Mouse (Mus musculus) gastrocnemius, postnatal 4 days (tissue): ENCODE measurements around the gene Hdac4. TPM values are rescaled to one million over a fixed set of nuclear protein-coding genes. Genes with fewer than 3 reads are reported as not detected.
A peak's percentile ranks its signal among the peaks of the same experiment; 100 is the strongest.

Experiments
- DNase-seq, 2 experiments: peaks; one replicate each; pipeline ENCODE4 v3.0.0; 2021 to 2022; ENCODE audit warnings: low spot score in 2 of 2, mixed read lengths in 2 of 2
- total RNA-seq, 2 experiments: library from RNA; stranded (reverse); gene quantifications; 2 replicates each; pipeline ENCODE4 v1.2.3; 2021

Gene Hdac4
- total RNA-seq, 2 experiments from 2014 or later, result 59.1 to 62.9 TPM

GRCm38 (mm10) chr1:91978443-91978842 lies 217.1 kb downstream of the Hdac4 start:
- no peak for DNase-seq

- peak in 1 of 2 experiments; percentile 46 for DNase-seq
These were observed 226.7 kb downstream of the Hdac4 start for GRCm38 (mm10) chr1:91968710-91969379.

- DNase-seq, result no peak
These were observed 228.5 kb downstream of the Hdac4 start for GRCm38 (mm10) chr1:91967041-91967440.

DNA sequence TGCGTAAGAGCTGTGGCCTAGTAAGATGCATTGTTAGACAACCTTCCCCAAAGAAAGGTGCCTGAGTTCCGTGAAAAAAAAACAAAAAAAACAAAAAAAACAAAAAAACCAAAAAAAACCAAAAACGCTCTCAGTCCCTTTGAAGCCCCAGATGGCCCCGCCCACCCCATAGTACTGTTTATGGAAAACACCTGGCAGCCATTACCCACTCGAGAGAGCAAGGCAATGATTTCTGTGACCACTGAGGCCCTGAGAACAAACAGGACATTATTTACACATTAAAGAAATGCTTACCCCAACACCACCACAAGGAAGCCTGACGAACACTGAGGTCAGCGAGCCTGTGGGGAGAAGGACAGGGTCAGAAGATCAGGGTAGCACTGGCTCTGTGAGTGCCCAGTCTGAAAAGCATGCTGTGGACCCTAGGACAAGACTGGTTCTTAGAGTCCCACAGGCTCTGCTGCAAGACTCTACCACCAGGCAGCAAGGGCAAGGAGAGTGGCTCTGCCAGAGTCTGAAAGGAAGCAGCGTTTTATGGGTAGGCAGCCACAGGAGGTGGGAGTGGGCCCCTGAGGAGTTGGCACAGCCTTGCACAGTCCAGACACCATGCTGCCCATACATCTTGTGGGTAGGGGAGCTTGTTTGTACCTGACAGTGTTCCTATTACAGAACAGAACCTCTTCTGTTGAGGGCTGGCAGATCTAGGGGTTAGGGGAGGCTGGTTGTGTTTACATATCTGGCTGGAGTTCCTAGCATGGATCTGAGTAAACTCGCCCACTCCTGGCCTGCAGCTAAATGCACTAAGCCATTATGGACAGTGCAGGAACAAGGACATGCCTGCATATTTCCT lies 230.8 kb downstream of the Hdac4 start:
- DNase-seq, result no peak

DNA sequence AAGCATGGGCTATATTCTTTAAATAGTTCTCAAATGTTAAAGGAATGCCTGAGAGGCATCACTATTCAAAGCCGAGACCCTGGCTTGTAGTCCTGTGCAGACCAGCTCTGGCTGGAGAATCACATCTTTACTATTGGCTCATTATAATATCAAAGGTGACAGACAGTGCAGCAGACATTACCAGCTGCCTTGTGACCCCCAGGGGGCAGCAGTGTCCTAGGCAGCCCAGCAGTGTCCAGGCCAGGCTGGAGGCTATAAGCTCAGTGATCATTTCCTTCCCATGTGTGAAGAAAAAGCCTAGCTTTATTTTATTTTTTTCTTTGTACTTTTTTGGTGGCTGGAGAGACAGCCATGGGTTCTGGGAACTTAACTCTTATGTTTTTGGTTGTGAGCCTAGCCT lies 233.2 kb downstream of the Hdac4 start:
- DNase-seq, result peak; percentile 44 to 67

- DNase-seq, result no peak
These were observed 234.3 kb downstream of the Hdac4 start for GRCm38 (mm10) chr1:91961231-91961630.

DNA sequence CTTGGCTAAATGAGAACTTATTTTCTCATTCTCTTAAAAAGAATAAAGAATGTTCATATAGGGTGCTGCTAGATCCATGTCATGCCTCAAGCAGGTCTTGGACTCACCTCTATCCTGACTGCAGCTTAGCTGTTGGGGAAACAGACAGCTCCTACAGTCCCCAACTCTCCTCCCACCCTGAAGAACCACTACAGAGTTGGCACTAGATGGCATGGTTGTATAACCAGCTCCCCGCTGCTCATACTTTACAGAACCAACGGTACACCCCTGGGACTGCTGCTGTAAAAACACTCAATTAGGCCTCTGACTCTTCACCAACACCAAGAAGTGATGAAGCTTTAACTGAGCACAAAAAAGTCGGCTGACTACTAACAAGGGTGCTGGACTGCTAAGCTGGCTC lies 235.6 kb downstream of the Hdac4 start:
- DNase-seq, result no peak

- no peak for DNase-seq
These were observed 236.5 kb downstream of the Hdac4 start for GRCm38 (mm10) chr1:91959044-91959443.

DNA sequence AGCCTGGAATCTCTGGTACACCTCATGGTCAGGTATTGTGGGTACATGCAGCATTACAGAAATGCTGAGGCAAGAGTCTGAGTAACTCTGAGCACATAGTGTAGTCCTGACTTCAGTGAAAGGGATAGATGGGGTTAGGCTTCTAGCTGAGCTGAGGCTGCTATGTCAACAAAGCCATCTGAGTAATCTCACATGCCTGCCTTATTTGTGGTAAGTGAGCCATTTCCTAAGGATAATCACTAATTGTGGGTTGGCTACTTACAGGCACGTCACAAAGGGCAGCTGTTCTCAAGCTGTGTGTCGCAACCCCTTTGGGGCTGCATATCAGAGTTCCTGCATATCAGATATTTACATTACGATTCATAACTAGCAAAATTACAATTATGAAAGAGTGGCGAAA lies 239.3 kb downstream of the Hdac4 start:
- DNase-seq, result no peak

- no peak for DNase-seq
These were observed 240.5 kb downstream of the Hdac4 start for GRCm38 (mm10) chr1:91954954-91955353.

- no peak for DNase-seq
These were observed 242.6 kb downstream of the Hdac4 start for GRCm38 (mm10) chr1:91952912-91953311.

- no peak for DNase-seq
These were observed 248.1 kb downstream of the Hdac4 start for GRCm38 (mm10) chr1:91947441-91947840.

DNA sequence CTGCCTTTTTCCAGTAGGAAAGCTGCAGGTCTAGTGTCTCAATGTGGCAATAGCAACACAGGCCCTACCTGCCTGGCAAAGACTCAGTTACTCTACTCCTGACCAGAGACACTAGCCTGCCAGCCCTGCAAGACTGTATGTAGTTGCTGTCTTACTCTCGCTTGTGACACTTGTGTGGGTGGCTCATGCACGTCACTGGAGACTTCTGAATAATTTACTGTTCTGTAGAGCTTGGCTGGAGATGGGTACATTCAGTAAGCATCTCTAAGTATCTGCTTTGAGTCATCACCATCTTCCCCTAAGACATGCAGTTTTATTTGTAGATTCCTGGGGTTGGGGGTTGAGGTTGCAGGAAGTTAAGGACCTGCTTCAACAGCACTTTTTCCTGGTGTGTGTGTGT lies 252.9 kb downstream of the Hdac4 start:
- DNase-seq, result no peak

DNA sequence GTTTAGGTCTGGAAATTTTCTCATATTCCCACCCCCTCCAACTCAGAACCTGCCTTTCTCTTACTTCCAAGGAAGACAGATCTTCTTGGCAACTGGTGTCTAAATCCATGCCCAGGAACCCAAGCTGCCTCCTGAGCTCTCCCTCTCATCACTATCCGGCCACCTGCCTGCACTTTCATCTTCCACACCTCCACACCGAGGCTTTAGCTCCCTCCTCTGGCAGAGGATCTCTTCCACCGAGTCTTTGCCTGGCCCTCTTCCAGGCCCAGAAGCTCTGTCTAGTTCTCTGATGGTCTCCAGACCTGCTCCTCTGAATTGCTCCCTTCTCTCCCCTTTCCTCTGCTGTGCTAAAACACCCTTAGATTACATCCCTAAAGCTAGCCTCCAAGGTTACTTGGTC lies 253.5 kb downstream of the Hdac4 start:
- DNase-seq, result no peak

DNA sequence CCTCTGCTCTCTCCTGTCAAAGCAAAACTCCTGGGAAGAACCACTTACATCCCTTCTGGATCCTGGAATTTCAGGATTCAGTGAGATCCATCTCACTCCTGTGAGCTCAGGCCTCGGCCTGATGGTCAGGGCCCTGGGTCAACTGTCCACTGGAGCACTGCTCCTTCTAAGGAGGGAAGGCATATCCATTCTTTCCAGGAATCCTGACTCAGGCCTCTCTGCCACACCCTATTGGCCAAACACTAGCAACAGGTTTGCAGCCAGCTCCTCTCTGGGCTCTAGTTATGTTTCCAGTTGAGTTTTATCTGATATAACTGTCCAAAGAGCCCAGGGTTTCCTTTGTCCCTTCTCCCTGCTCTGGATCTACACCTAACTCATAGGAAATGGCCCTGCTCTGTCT lies 254.4 kb downstream of the Hdac4 start:
- DNase-seq, result no peak

DNA sequence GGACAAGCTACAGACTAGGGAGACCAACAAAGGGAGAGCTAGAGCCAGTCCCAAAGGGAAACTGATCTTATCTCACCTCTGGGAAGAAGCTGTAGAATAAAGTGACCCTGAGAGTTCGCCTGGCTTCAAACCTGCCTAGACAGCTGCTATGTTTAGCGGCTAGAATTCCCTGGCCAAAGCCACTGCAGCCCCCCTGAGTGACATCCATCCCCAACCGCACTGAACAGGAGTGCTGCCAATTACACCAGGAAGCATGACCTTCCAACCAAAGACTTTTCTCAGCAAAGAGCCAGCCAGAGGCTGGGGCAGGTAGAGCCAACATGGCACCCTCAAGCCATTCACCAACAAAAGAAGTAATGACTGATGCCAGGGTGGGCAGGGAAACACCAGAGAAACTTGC lies 260.3 kb downstream of the Hdac4 start:
- no peak for DNase-seq

- no peak for DNase-seq
These were observed 261.8 kb downstream of the Hdac4 start for GRCm38 (mm10) chr1:91933681-91934080.

GRCm38 (mm10) chr1:91932221-91932620 lies 263.3 kb downstream of the Hdac4 start:
- DNase-seq, result no peak

DNA sequence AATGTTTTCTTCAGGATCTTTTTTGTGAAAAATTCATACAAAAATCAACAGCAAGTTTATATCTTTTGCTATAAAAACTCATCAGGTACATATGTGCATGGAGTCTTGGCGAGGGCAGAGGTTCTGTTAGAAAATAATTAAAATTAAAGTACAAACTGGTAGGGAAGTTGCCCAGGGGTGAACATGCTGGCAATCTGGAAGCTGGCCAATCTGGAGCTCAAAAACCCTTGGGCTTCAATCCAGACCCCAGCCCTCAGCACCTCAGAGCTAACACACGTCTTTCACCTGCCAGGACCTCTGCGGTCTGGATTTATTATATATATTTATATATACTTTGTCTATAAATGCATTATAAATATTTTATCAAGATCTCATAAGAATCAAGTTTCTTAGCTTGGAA lies 263.7 kb downstream of the Hdac4 start:
- no peak for DNase-seq

DNA sequence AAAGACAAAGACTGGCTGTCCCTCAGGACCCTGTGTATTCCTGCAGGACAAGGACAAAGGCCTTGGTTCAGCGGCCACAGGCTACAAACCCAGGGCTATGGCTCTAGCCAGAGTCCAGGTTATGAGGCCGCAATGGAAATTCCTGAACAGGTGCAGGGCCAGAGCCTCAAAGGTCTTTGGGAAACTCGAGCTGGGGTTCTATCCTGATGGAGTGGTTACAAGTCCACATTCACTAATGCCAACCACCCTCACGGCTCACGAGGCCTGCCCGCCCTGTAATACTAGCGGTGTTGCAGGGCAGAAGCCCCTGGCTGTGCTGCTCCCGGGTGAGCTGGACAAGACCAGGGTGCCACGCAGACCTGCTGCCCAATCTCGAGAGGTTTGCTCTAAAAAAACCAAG lies 264.3 kb downstream of the Hdac4 start:
- DNase-seq, result no peak

GRCm38 (mm10) chr1:91929051-91929450 lies 266.4 kb downstream of the Hdac4 start:
- no peak for DNase-seq

DNA sequence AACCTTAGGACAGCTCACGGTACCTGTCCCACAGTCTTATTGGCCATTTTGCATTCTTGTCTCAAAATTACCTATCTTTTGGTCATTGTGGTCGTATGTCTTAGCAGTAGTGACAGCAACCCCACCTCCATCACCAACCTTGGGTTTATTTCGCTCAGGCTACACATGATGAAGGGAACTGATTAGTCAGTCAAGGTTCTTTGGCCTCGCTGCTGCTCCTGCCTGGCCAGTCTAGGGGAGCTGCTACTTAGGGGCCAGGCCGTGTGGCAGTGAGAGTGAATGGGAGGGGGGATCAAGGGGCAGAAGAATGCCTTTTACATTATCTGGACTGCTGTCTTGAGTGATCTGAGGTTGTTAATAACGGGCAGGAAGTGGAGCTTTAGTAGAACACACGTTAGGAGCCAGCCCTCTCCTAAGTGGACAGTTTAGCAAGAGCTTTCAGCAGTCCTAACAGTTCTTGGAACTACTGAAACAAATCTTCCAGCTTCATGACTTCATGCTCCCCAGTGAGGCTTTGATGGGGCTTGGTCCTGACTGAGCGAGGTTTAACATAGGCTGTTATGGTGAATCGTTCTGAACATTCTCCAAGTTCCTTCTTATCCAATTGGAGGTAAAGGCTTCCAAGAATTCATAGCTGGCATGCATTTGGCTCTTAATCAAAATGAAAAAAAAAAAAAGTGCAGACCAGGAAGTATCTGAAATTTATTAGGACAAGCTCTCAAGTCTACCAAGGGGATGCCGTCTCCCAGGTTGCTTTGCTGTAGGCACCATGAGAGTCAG lies 267.8 kb downstream of the Hdac4 start:
- DNase-seq, result no peak
